Mouse (Mus musculus): Measurements from ENCODE around the gene Dynlt1b. TPM values are rescaled to one million over a fixed set of nuclear protein-coding genes. Genes with fewer than 3 reads are reported as not detected.
"Not testable (repeated sequence)": the region's sequence is repeated elsewhere in the genome, so short reads cannot be mapped to it uniquely, and the experiment has no call there.

The Dynlt1b gene
- polyA plus RNA-seq, 1 experiment = 226 TPM

- H3K27ac ChIP-seq (ENCODE audit: insufficient read depth, low read length); H3K9me3 ChIP-seq (replicated peaks; ENCODE audit: control insufficient read depth, insufficient read depth, low read length, poor library complexity, severe bottlenecking); H3K36me3 ChIP-seq (ENCODE audit: control insufficient read depth, insufficient read depth, low read length, poor library complexity, severe bottlenecking); H3K4me1 ChIP-seq (ENCODE audit: control insufficient read depth, insufficient read depth, low read length); H3K4me3 ChIP-seq (ENCODE audit: low read depth, low read length); H3K27me3 ChIP-seq (ENCODE audit: control insufficient read depth, insufficient read depth, low read length, poor library complexity, severe bottlenecking); H3K9ac ChIP-seq (ENCODE audit: low read depth, poor library complexity, severe bottlenecking): not testable (repeated sequence)
These were observed 3.8 kb downstream of the Dynlt1b start for GRCm38 (mm10) chr17:6433691-6434090.

- not testable (repeated sequence) for H3K9me3 ChIP-seq (replicated peaks; ENCODE audit: control insufficient read depth, insufficient read depth, low read length, poor library complexity, severe bottlenecking); H3K27ac ChIP-seq (ENCODE audit: insufficient read depth, low read length); H3K36me3 ChIP-seq (ENCODE audit: control insufficient read depth, insufficient read depth, low read length, poor library complexity, severe bottlenecking); H3K27me3 ChIP-seq (ENCODE audit: control insufficient read depth, insufficient read depth, low read length, poor library complexity, severe bottlenecking); H3K4me1 ChIP-seq (ENCODE audit: control insufficient read depth, insufficient read depth, low read length); H3K9ac ChIP-seq (ENCODE audit: low read depth, poor library complexity, severe bottlenecking); H3K4me3 ChIP-seq (ENCODE audit: low read depth, low read length)
These were observed 8.2 kb downstream of the Dynlt1b start for GRCm38 (mm10) chr17:6438080-6438479.

- H3K36me3 ChIP-seq (ENCODE audit: control insufficient read depth, insufficient read depth, low read length, poor library complexity, severe bottlenecking); H3K9ac ChIP-seq (ENCODE audit: low read depth, poor library complexity, severe bottlenecking); H3K27ac ChIP-seq (ENCODE audit: insufficient read depth, low read length); H3K27me3 ChIP-seq (ENCODE audit: control insufficient read depth, insufficient read depth, low read length, poor library complexity, severe bottlenecking); H3K4me3 ChIP-seq (ENCODE audit: low read depth, low read length); H3K4me1 ChIP-seq (ENCODE audit: control insufficient read depth, insufficient read depth, low read length); H3K9me3 ChIP-seq (replicated peaks; ENCODE audit: control insufficient read depth, insufficient read depth, low read length, poor library complexity, severe bottlenecking): not testable (repeated sequence)
These were observed 10.0 kb downstream of the Dynlt1b start for GRCm38 (mm10) chr17:6439913-6440312.

DNA sequence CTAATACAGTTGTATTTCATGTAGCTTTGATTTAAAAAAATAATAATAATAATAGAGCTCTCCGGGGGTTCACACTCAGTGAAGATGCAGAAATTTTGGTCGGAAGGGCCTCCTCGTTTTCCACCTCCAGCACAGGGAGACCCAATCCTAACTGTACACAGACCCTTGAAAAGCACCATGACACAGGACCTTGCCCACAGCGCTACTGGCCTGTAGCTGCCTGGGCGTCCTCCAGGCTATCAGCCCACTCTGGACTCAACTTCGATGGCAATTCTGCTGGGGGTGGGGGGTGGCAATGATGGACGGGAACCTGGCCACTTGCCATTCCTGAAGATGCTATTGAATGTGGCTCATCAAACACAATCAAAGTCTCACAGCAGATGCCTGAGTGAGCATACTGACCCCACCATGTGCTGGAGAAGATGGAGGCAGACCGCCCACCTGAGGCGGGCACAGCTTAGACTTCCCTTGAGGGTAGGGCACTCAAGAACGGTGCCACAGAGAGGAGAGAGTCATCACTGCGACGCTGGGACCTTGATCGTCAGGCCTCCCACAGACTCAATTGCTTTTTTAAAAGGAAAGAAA lies 10.7 kb downstream of the Dynlt1b start:
- not testable (repeated sequence) for H3K9ac ChIP-seq (ENCODE audit: low read depth, poor library complexity, severe bottlenecking); H3K9me3 ChIP-seq (replicated peaks; ENCODE audit: control insufficient read depth, insufficient read depth, low read length, poor library complexity, severe bottlenecking); H3K27ac ChIP-seq (ENCODE audit: insufficient read depth, low read length); H3K4me3 ChIP-seq (ENCODE audit: low read depth, low read length); H3K4me1 ChIP-seq (ENCODE audit: control insufficient read depth, insufficient read depth, low read length); H3K27me3 ChIP-seq (ENCODE audit: control insufficient read depth, insufficient read depth, low read length, poor library complexity, severe bottlenecking); H3K36me3 ChIP-seq (ENCODE audit: control insufficient read depth, insufficient read depth, low read length, poor library complexity, severe bottlenecking)

- H3K27me3 ChIP-seq (ENCODE audit: control insufficient read depth, insufficient read depth, low read length, poor library complexity, severe bottlenecking); H3K4me3 ChIP-seq (ENCODE audit: low read depth, low read length); H3K9ac ChIP-seq (ENCODE audit: low read depth, poor library complexity, severe bottlenecking); H3K27ac ChIP-seq (ENCODE audit: insufficient read depth, low read length); H3K4me1 ChIP-seq (ENCODE audit: control insufficient read depth, insufficient read depth, low read length); H3K36me3 ChIP-seq (ENCODE audit: control insufficient read depth, insufficient read depth, low read length, poor library complexity, severe bottlenecking); H3K9me3 ChIP-seq (replicated peaks; ENCODE audit: control insufficient read depth, insufficient read depth, low read length, poor library complexity, severe bottlenecking): not testable (repeated sequence)
These were observed 11.3 kb downstream of the Dynlt1b start for GRCm38 (mm10) chr17:6441254-6441653.

DNA sequence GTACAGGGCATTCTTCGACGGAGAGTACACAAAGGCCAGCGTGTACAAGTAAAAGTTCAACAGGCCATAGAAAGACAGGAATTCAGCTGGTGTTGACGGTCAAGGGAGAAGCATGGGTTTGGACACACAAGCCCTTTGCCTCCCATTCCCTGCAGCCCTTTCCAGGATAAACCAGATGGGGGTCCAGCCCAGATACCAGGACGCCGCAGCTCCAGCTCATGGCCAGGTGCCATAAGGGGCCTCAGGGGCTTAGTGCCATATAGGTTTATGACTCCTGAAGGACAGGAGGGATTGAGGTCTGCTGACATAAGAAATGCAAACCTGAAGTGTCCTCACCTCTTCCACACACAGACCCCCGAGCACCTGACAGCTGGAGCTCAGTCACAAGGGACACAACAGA lies 12.6 kb downstream of the Dynlt1b start:
- not testable (repeated sequence) for H3K27me3 ChIP-seq (ENCODE audit: control insufficient read depth, insufficient read depth, low read length, poor library complexity, severe bottlenecking); H3K36me3 ChIP-seq (ENCODE audit: control insufficient read depth, insufficient read depth, low read length, poor library complexity, severe bottlenecking); H3K4me1 ChIP-seq (ENCODE audit: control insufficient read depth, insufficient read depth, low read length); H3K9me3 ChIP-seq (replicated peaks; ENCODE audit: control insufficient read depth, insufficient read depth, low read length, poor library complexity, severe bottlenecking); H3K9ac ChIP-seq (ENCODE audit: low read depth, poor library complexity, severe bottlenecking); H3K4me3 ChIP-seq (ENCODE audit: low read depth, low read length); H3K27ac ChIP-seq (ENCODE audit: insufficient read depth, low read length)

DNA sequence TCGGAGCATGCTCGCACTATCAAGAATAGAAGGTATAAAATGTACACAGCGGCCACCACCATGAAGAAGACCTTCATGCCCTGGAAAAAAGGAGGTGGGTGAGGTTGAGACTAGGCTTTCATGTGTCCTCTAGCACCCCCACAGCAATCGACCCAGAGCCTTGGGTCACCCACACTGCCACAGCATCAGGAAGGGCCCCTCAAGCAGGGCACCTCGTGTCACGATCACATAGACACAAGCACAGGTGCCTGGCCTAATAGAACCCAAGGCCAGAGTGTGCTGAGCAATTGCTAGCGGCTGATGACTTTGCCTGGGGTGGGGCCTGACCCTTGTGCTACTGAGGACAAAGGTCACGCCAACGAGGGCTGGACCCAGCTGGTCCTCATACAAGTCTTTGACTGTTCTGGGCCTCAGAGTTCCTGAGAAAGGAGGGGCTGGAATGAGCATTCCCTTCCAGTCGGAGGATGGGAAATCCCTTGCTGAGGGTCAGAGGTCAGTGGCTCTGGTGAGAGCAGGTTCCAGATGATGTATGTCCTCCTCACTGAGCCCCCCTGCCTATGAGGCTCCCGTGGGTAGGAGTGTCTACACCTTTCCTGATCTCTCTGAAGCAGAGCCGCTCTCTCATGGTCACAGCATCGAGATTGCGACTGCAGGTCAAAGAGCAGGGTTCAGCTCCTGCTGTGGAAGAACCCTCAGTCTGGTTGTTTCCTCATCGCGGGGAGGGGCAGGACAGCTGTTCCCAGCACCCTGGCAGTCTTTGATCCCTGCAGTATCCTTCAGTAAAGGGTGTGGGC lies 16.1 kb downstream of the Dynlt1b start:
- not testable (repeated sequence) for H3K4me1 ChIP-seq (ENCODE audit: control insufficient read depth, insufficient read depth, low read length); H3K27ac ChIP-seq (ENCODE audit: insufficient read depth, low read length); H3K4me3 ChIP-seq (ENCODE audit: low read depth, low read length); H3K9me3 ChIP-seq (replicated peaks; ENCODE audit: control insufficient read depth, insufficient read depth, low read length, poor library complexity, severe bottlenecking); H3K9ac ChIP-seq (ENCODE audit: low read depth, poor library complexity, severe bottlenecking); H3K27me3 ChIP-seq (ENCODE audit: control insufficient read depth, insufficient read depth, low read length, poor library complexity, severe bottlenecking); H3K36me3 ChIP-seq (ENCODE audit: control insufficient read depth, insufficient read depth, low read length, poor library complexity, severe bottlenecking)

- not testable (repeated sequence) for H3K9me3 ChIP-seq (replicated peaks; ENCODE audit: control insufficient read depth, insufficient read depth, low read length, poor library complexity, severe bottlenecking); H3K4me1 ChIP-seq (ENCODE audit: control insufficient read depth, insufficient read depth, low read length); H3K27me3 ChIP-seq (ENCODE audit: control insufficient read depth, insufficient read depth, low read length, poor library complexity, severe bottlenecking); H3K4me3 ChIP-seq (ENCODE audit: low read depth, low read length); H3K36me3 ChIP-seq (ENCODE audit: control insufficient read depth, insufficient read depth, low read length, poor library complexity, severe bottlenecking); H3K27ac ChIP-seq (ENCODE audit: insufficient read depth, low read length); H3K9ac ChIP-seq (ENCODE audit: low read depth, poor library complexity, severe bottlenecking)
These were observed 18.4 kb downstream of the Dynlt1b start for GRCm38 (mm10) chr17:6448293-6448692.

DNA sequence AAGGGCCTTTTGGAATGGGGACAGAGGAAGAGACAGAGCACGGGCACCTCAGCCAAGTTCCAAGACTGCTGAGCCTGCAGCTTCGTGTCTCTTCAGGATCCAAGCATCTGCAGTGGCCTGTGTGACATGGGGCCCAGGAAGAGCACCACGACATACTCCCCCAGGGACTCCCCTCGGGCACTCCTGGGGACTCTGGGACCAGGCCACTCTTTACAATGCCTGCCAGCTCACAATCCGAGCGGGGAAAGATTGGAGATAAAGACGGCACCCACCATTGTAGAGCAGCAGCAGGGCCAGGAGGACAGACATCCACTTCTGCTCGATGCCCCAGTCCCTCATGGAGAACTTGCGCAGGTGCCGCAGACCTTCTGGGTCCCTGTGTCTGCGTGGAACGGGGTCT lies 19.3 kb downstream of the Dynlt1b start:
- H3K27me3 ChIP-seq (ENCODE audit: control insufficient read depth, insufficient read depth, low read length, poor library complexity, severe bottlenecking); H3K4me3 ChIP-seq (ENCODE audit: low read depth, low read length); H3K9ac ChIP-seq (ENCODE audit: low read depth, poor library complexity, severe bottlenecking); H3K36me3 ChIP-seq (ENCODE audit: control insufficient read depth, insufficient read depth, low read length, poor library complexity, severe bottlenecking); H3K9me3 ChIP-seq (replicated peaks; ENCODE audit: control insufficient read depth, insufficient read depth, low read length, poor library complexity, severe bottlenecking); H3K27ac ChIP-seq (ENCODE audit: insufficient read depth, low read length); H3K4me1 ChIP-seq (ENCODE audit: control insufficient read depth, insufficient read depth, low read length): not testable (repeated sequence)

DNA sequence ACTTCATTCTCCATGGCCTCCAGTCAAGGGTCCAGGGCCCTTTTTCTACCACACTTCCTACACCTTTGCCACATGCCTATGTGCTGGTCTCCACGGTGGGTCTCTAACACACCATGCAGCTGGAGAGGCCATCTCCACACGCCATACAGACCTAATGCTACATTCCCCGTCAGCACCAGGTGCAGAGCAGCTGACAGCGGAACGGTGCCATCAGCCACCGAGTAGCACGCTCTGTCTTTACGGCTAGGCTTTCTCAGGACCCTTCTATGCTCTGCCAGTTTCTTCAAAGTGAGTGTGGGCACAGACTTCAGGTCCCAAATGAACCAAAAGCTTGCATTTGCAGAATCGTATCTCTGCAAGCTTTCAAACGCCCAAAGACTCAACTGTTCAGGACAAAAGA lies 21.3 kb downstream of the Dynlt1b start:
- not testable (repeated sequence) for H3K27ac ChIP-seq (ENCODE audit: insufficient read depth, low read length); H3K27me3 ChIP-seq (ENCODE audit: control insufficient read depth, insufficient read depth, low read length, poor library complexity, severe bottlenecking); H3K4me3 ChIP-seq (ENCODE audit: low read depth, low read length); H3K36me3 ChIP-seq (ENCODE audit: control insufficient read depth, insufficient read depth, low read length, poor library complexity, severe bottlenecking); H3K4me1 ChIP-seq (ENCODE audit: control insufficient read depth, insufficient read depth, low read length); H3K9ac ChIP-seq (ENCODE audit: low read depth, poor library complexity, severe bottlenecking); H3K9me3 ChIP-seq (replicated peaks; ENCODE audit: control insufficient read depth, insufficient read depth, low read length, poor library complexity, severe bottlenecking)
